Mouse (Mus musculus): ENCODE results near the gene Tmem198.

GRCm38 (mm10) chr1:75445751-75446611, 33.4 kb upstream of the Tmem198 start:
- TF ChIP-seq GATA1 (IDR thresholded peaks at IDR 0.05; ENCODE audit: low read length): no peak
- TF ChIP-seq TAL1 (IDR thresholded peaks at IDR 0.05; ENCODE audit: low read length): no peak
